In genomic region chr5:138226491-138226890, GRCm38 (mm10) we compare ENCODE assay signal across 25 mouse cellular contexts. TPM values are rescaled to one million over a fixed set of nuclear protein-coding genes. Genes with fewer than 3 reads are reported as not detected.
"Had no signal": no experiment of that assay in that cellular context is flagged by ENCODE, and none has a peak within 500 bp of the region (broad histone marks: within the 10 kb centered on the region; RNA-seq: fewer than 3 reads in every experiment).

No protein-coding gene starts in this region.

- H3K4me1 ChIP-seq: liver, embryonic 15.5 days; lung, embryonic 15.5 days; midbrain, embryonic 12.5 days; midbrain, embryonic 15.5 days; neural tube, embryonic 12.5 days; neural tube, embryonic 15.5 days; stomach, embryonic 15.5 days had no signal

- ATAC-seq: midbrain, embryonic 15.5 days had no signal

- H3K27me3 ChIP-seq: kidney, embryonic 15.5 days; liver, embryonic 15.5 days; lung, embryonic 15.5 days; midbrain, embryonic 12.5 days; midbrain, embryonic 15.5 days; neural tube, embryonic 12.5 days; neural tube, embryonic 15.5 days; stomach, embryonic 15.5 days had no signal

- H3K9ac ChIP-seq: kidney, embryonic 15.5 days; liver, embryonic 15.5 days; lung, embryonic 15.5 days; midbrain, embryonic 12.5 days; midbrain, embryonic 15.5 days; neural tube, embryonic 12.5 days; neural tube, embryonic 15.5 days; stomach, embryonic 15.5 days had no signal

- H3K4me3 ChIP-seq: kidney, embryonic 15.5 days; left cerebral cortex, adult 2 months; liver, embryonic 15.5 days; lung, embryonic 15.5 days; midbrain, embryonic 12.5 days; midbrain, embryonic 15.5 days; neural tube, embryonic 12.5 days; neural tube, embryonic 15.5 days; stomach, embryonic 15.5 days had no signal

- H3K4me2 ChIP-seq: kidney, embryonic 15.5 days; liver, embryonic 15.5 days; lung, embryonic 15.5 days; midbrain, embryonic 12.5 days; midbrain, embryonic 15.5 days; neural tube, embryonic 12.5 days; neural tube, embryonic 15.5 days; stomach, embryonic 15.5 days had no signal

- H3K27ac ChIP-seq: kidney, embryonic 15.5 days; left cerebral cortex, adult 2 months; liver, embryonic 15.5 days; lung, embryonic 15.5 days; midbrain, embryonic 12.5 days; midbrain, embryonic 15.5 days; neural tube, embryonic 12.5 days; neural tube, embryonic 15.5 days; stomach, embryonic 15.5 days had no signal

- DNase-seq: kidney, adult 11 months; kidney, adult 8-10 months; kidney, postnatal 10 days; kidney, postnatal 36 days; layer of hippocampus, postnatal 36 days; lung, adult 18-20 months; lung, postnatal 10 days; lung, postnatal 36 days; right cerebral cortex, adult 18-20 months; right cerebral cortex, postnatal 14 days; spleen, adult 18-20 months; thymus, postnatal 25 days had no signal

- H3K9me3 ChIP-seq: kidney, embryonic 15.5 days; liver, embryonic 15.5 days; lung, embryonic 15.5 days; midbrain, embryonic 12.5 days; midbrain, embryonic 15.5 days; neural tube, embryonic 12.5 days; neural tube, embryonic 15.5 days; stomach, embryonic 15.5 days had no signal

- H3K36me3 ChIP-seq: kidney, embryonic 15.5 days; liver, embryonic 15.5 days; lung, embryonic 15.5 days; midbrain, embryonic 12.5 days; midbrain, embryonic 15.5 days; neural tube, embryonic 12.5 days; neural tube, embryonic 15.5 days; stomach, embryonic 15.5 days had no signal

RNA-seq across cellular contexts. Expression of gene Nxpe5, which starts 0.8 kb away (rescaled TPM):
- total RNA-seq: left cerebral cortex, postnatal 36 days; liver, adult 2 months had no signal
- polyA plus RNA-seq: kidney, embryonic 15.5 days; limb, embryonic 11.5 days; limb, embryonic 14.5 days; lung, embryonic 15.5 days; midbrain, embryonic 12.5 days; midbrain, embryonic 15.5 days; neural tube, embryonic 12.5 days; neural tube, embryonic 15.5 days; stomach, embryonic 15.5 days had no signal
